Mouse (Mus musculus): Measurements from ENCODE around the gene Csrnp2.
"Not testable (repeated sequence)": the region's sequence is repeated elsewhere in the genome, so short reads cannot be mapped to it uniquely, and the experiment has no call there.

The Csrnp2 gene

DNA sequence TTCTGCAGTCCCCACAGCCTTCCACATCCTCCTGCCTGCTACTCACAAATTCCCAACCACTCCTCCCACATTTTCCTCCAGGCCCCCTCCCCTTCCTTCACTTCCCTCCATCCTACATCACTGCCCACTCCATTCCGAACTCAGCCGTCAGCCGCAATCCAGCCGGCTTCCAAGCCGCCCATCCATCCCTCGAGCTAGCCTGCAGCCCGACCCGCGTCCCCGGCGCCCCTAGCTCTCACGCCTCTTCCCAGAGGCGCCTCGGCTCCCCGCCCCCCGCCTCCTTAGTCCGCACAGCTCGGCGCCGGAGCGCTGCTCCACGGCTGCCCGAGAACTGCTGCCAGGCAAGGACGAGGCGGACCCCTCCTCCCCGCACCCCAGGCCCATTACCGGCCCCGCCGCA is 641 bp downstream of the Csrnp2 start:
- H3K27me3 ChIP-seq (ENCODE audit: control insufficient read depth, insufficient read depth, low read length, poor library complexity, severe bottlenecking) = no peaks in the 10 kb centered on the region
- DNase-seq (ENCODE audit: low read depth, low spot score) = no peak
- H3K36me3 ChIP-seq (ENCODE audit: control insufficient read depth, insufficient read depth, low read length, poor library complexity, severe bottlenecking) = no peaks in the 10 kb centered on the region

DNA sequence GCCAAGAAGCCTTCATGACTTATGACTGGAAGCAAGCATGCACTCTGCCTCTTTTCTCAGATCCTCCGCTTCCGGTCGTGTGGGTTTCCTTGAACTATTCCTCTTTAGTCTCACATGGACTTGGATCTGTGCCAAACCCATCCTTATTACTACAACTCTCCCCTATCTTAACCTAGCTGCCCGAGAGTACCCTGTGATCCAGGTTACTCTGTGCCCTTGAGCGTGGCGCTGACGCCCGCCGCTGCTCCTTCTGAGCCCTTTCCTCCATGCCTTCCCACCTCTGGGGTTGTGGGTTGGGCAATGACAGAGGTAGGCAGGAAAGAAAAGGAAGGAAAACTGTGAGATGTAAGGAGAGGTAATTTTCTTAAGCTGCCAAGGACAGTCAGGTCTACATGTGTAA is 3.3 kb downstream of the Csrnp2 start:
- H3K36me3 ChIP-seq (ENCODE audit: control insufficient read depth, insufficient read depth, low read length, poor library complexity, severe bottlenecking) = no peaks in the 10 kb centered on the region
- no peak for DNase-seq (ENCODE audit: low read depth, low spot score)
- no peaks in the 10 kb centered on the region for H3K27me3 ChIP-seq (ENCODE audit: control insufficient read depth, insufficient read depth, low read length, poor library complexity, severe bottlenecking)

DNA sequence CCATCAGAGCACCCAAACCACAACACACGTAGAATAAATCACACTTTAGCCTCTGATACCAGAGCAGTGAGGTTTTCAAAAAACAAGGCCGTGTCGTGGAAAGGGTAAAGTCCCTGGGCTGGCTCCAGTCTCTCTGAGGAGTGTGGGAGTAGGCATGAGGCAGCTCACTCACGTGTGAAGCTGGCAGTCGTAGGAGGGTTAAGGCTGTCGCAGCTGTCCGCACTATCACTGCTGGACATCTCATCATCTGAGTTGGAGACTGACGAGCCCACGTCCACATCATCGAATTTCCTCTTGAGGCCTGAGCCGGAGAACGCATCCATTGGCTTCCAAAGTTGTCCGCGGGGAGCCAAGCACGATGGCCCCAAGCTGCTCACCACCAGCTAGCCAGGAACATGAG is 6.0 kb downstream of the Csrnp2 start:
- no peaks in the 10 kb centered on the region for H3K36me3 ChIP-seq (ENCODE audit: control insufficient read depth, insufficient read depth, low read length, poor library complexity, severe bottlenecking)
- H3K27me3 ChIP-seq (ENCODE audit: control insufficient read depth, insufficient read depth, low read length, poor library complexity, severe bottlenecking) = no peaks in the 10 kb centered on the region
- no peak for DNase-seq (ENCODE audit: low read depth, low spot score)

DNA sequence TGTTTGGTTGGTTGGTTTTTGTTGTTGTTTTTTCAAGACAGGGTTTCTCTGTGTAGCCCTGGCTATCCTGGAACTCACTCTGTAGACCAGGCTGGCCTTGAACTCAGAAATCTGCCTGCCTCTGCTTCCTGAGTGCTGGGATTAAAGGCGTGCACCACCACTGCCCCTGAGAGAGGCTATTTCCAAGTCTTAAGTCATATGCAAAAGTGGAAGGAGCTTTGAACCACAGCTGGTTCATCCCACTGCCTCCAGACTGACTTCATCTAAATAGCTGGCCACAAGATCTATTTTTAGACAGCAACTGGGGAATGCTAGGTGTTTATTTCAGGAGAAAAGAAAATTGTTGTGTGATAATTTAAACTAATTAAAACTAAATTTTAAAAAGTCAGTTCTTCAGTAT is 7.0 kb downstream of the Csrnp2 start:
- not testable (repeated sequence) for DNase-seq (ENCODE audit: low read depth, low spot score); H3K27me3 ChIP-seq (ENCODE audit: control insufficient read depth, insufficient read depth, low read length, poor library complexity, severe bottlenecking); H3K36me3 ChIP-seq (ENCODE audit: control insufficient read depth, insufficient read depth, low read length, poor library complexity, severe bottlenecking)

DNA sequence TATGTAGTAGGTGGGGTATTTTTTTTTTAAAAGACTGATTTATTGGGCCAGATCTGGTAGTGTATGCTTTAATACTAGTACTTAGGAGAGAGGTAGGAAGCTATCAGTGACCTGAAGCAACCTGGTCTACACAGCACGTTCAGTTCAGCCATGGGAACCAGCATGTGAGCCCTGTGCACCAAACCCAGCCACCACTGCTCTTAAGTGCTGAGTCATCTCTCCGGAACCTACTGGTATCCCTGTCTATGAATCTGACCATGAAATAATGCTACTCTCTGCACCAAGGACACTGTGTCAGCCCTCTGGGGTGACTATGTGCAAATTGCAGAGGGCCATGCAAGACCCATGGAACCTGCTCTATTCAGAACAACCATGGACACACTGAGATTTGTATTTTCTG is 8.2 kb downstream of the Csrnp2 start:
- Histone ChIP-seq H3K27me3 (ENCODE audit: control insufficient read depth, insufficient read depth, low read length, poor library complexity, severe bottlenecking) (no peaks in the 10 kb centered on the region), H3K36me3 (ENCODE audit: control insufficient read depth, insufficient read depth, low read length, poor library complexity, severe bottlenecking) (no peaks in the 10 kb centered on the region)
- DNase-seq (ENCODE audit: low read depth, low spot score) = no peak

DNA sequence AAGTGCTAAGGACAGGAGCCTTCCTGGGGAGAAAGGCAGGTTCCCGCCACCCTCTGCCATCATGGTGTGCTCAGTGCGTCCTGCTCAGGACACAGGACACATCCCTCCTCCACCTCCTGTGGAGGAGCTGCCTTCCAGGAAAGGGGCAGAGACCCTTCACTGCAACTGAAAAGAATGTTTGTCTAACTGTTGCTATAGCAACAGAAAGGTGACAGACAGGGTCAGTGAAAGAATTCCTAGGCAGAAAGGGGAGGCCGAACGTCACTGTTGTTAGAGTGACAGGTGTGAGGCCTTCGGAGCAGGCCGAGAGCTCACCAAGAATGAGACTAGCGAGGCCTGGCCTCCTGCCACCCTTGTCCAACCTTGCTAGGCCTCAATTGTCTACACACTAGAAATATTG is 8.8 kb downstream of the Csrnp2 start:
- Histone ChIP-seq H3K27me3 (ENCODE audit: control insufficient read depth, insufficient read depth, low read length, poor library complexity, severe bottlenecking) (no peaks in the 10 kb centered on the region), H3K36me3 (ENCODE audit: control insufficient read depth, insufficient read depth, low read length, poor library complexity, severe bottlenecking) (no peaks in the 10 kb centered on the region)
- no peak for DNase-seq (ENCODE audit: low read depth, low spot score)

DNA sequence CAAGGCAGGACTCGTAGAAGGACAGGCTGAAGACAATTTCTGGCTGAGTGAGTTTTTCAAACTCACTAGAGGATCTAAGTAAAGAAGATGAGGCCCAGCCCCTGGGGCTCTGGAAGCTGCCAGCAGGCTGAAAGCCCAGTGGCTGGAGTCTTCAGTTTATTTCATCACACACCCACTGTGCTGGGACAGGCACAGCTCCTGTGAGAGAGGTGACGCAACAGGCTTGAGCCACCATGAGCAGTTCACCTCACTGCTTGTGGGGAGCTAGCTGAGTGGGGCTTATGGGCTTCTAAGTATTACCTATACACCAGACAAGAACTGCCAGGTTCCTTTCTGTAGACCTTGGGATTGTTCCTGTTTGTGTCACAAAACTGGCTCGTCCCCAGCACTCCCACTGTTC is 9.7 kb downstream of the Csrnp2 start:
- H3K27me3 ChIP-seq (ENCODE audit: control insufficient read depth, insufficient read depth, low read length, poor library complexity, severe bottlenecking) = no peaks in the 10 kb centered on the region
- H3K36me3 ChIP-seq (ENCODE audit: control insufficient read depth, insufficient read depth, low read length, poor library complexity, severe bottlenecking) = no peaks in the 10 kb centered on the region; the same call in 1 of the 2 replicates
- DNase-seq (ENCODE audit: low read depth, low spot score) = no peak

DNA sequence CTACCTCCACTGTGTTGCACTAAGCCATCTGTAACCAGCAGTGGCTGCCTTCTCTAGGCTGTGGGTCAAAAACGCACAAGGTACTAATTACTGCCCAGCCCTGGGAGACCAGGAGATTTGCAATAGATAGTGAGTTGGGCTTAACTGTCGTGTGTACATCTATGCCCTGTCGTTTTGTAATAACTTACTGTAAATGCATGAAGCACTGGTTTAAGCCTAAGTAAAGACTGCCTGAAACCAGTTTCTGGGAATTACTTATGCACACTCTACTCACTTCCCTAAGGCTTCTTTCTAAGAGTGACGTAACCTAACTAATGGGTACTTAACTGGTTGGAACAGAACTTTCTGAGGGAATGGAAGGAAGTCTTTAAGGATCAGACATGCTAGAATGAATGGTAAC is 16.4 kb downstream of the Csrnp2 start:
- DNase-seq (ENCODE audit: low read depth, low spot score) = no peak
- peaks cover 3% of the 10 kb centered on the region for H3K36me3 ChIP-seq (ENCODE audit: control insufficient read depth, insufficient read depth, low read length, poor library complexity, severe bottlenecking)
- no peaks in the 10 kb centered on the region for H3K27me3 ChIP-seq (ENCODE audit: control insufficient read depth, insufficient read depth, low read length, poor library complexity, severe bottlenecking)

DNA sequence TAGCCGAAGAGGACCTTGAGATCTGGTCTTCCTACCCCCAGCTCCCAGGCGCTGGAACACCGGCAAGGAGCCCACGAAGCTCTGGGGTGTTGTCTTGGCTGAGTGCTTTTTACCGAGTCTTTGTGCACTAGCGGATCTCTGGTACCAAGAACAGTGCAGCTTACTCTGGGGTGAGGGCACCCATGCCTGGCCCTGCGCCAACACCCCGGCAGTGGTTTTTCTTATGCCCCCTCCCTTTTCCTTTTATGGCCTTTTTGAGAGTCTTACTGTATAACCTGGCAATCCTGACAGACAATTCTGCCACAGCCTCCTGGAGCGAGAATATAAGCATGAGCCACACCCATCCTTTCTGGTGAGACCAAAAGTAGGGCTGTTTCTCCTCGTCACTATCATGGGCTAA is 16.9 kb downstream of the Csrnp2 start:
- no peak for DNase-seq (ENCODE audit: low read depth, low spot score)
- H3K27me3 ChIP-seq (ENCODE audit: control insufficient read depth, insufficient read depth, low read length, poor library complexity, severe bottlenecking) = no peaks in the 10 kb centered on the region
- peaks cover 3% of the 10 kb centered on the region for H3K36me3 ChIP-seq (ENCODE audit: control insufficient read depth, insufficient read depth, low read length, poor library complexity, severe bottlenecking)

DNA sequence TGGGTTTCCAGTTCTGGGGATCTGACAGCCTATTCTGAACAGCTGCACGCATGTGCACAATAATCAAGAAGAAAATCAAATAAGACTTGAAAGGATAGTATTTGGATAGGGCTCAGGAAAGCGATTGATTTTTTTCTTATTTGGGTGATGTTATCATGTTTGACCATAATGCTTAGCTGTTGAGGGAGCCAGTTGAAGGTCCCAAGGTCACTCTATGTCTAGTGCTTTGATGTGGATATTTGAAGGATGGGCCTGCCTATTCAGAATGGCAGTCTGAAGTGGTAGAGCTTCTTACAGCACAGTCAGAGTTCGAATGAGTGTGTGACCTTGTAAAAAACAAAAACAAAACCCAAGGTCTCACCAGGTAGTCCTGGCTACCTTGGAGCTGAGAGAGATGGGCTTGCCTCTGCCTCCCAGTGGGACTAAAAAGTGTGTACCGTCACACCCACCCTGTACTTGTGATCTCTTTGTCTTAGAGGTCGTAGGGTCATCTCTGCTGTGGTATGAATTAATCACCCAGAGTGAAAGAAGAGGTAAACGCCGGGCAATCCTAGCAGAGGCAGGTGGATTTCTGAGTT is 21.3 kb downstream of the Csrnp2 start:
- DNase-seq (ENCODE audit: low read depth, low spot score) = no peak
- Histone ChIP-seq H3K36me3 (ENCODE audit: control insufficient read depth, insufficient read depth, low read length, poor library complexity, severe bottlenecking) (peaks cover 3% of the 10 kb centered on the region), H3K27me3 (ENCODE audit: control insufficient read depth, insufficient read depth, low read length, poor library complexity, severe bottlenecking) (no peaks in the 10 kb centered on the region)

DNA sequence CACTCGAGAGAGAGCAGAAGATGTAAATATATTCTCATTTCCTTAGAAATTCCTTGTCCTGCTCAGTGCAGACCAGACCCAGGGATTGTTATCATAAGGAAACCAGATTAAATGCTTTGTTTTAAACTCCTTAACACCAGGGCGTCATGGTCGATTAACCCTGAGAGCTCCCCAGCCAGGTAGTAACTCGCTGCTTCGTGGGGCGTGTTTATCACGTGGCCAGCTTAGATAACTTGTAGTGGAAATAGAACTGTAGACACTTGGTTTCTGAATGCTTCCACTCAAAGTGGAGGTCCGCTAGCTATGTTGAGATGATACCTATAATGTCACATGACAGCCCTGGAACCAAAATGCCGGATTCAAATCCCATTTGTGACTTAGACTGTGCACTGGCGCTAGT is 25.3 kb downstream of the Csrnp2 start:
- no peak for DNase-seq (ENCODE audit: low read depth, low spot score)
- Histone ChIP-seq H3K36me3 (ENCODE audit: control insufficient read depth, insufficient read depth, low read length, poor library complexity, severe bottlenecking) (no peaks in the 10 kb centered on the region; the same call in none of the 2 replicates), H3K27me3 (ENCODE audit: control insufficient read depth, insufficient read depth, low read length, poor library complexity, severe bottlenecking) (no peaks in the 10 kb centered on the region)

DNA sequence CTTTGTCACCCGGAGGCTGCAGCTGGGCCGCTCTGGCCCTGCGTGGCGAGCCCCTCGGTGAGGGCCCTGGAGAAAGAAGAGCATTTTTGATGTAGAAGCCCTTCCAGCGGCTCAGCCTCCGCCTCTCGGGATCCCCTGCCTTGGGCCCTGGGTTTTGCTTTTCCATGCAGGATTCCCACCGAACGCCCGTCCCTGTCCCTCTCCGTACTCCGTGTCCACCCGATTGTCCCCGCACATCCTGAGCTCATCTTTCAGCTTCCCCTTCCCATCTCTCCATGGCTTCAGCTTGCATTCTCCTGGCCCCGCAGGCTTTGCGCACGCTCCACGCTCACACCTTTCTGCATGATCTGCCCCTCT is 26.1 kb downstream of the Csrnp2 start:
- H3K36me3 ChIP-seq (ENCODE audit: control insufficient read depth, insufficient read depth, low read length, poor library complexity, severe bottlenecking) = no peaks in the 10 kb centered on the region; the same call in 1 of the 2 replicates
- DNase-seq (ENCODE audit: low read depth, low spot score) = no peak
- H3K27me3 ChIP-seq (ENCODE audit: control insufficient read depth, insufficient read depth, low read length, poor library complexity, severe bottlenecking) = no peaks in the 10 kb centered on the region

DNA sequence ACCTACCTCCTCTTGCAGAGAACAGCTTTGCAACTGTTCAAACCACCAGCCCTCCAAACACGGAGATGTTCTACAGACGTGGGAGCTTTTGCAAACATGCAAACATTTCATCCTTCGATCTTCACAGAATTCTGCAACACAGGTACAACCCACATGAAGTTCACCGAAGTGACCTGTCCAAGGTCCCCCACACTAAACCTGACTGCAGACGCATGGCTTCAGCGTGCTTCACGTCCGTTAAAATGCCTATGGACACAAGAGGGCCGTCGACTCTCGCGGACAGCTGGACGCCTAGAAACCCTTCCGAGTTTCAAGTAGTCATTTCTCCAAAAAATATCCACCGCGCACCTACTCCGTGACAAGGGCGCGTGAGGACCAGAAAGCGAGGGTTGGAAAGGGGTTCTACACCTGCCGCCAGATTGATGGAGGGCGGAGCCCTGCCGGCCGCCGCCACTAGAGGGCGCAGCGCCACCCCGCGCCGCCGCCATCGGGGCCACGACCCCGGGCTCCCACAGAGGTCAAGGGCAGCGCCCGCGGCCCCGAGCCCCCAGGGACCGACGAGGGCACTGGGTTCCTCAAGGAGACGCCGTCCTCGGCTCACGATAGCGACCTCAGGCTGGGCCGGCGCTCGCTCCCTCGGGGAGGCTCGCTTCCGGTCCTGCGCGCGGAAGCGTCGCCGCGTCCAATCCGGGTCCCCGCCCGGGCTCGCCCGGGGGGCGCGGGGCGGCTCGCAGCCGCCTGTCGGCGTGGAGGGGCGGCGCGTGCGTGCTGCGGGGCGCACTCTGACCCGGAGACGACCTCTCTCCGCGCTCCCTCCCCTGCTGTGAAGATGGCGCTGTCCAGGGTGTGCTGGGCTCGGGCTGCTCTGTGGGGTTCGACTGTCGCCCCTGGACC is 26.7 kb downstream of the Csrnp2 start, which contains the start of gene Letmd1:
Gene Letmd1 (plus strand): TSS at position 729 of the 894 bp plus-strand sequence.
- Histone ChIP-seq H3K36me3 (ENCODE audit: control insufficient read depth, insufficient read depth, low read length, poor library complexity, severe bottlenecking) (no peaks in the 10 kb centered on the region; the same call in 1 of the 2 replicates), H3K27me3 (ENCODE audit: control insufficient read depth, insufficient read depth, low read length, poor library complexity, severe bottlenecking) (no peaks in the 10 kb centered on the region)
- DNase-seq (ENCODE audit: low read depth, low spot score) = peak; percentile 91

DNA sequence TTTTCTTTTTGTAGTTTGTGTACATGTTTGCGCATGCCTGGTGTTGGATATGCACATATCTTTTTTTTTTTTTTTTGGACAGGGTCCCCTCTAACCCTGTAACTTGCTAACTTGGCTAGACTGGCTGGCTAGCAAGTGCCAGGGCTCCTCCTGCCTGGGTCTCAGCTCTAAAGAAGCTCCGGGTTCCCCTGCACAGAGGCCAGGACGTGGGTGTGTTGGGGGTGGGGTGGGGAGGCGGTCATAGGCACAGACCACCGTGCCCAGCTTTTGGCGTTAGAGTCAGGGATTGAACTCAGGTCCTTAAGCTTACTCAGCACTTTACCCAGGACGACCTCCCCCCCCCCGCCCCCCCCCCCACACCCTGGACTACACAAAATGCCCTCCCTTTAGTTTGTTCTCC is 27.6 kb downstream of the Csrnp2 start:
- H3K27me3 ChIP-seq (ENCODE audit: control insufficient read depth, insufficient read depth, low read length, poor library complexity, severe bottlenecking) = no peaks in the 10 kb centered on the region
- DNase-seq (ENCODE audit: low read depth, low spot score) = no peak
- H3K36me3 ChIP-seq (ENCODE audit: control insufficient read depth, insufficient read depth, low read length, poor library complexity, severe bottlenecking) = no peaks in the 10 kb centered on the region

DNA sequence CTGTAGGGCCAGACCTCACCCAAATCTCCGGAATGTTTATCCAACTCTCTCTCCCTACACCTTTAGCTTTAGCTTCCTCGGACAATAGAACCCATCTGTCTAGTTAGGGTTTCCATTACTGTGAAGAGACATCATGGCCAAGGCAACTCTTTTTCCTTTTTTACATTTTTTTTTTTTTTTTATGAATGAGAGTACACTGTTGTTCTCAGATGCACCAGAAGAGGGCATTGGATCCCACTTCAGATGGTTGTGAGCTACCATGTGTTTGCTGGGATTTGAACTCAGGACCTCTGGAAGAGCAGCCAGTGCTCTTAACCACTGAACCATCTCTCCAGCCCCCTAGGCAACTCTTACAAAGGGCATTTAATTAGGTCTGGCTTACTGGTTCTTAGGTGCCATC is 29.9 kb downstream of the Csrnp2 start:
- no peaks in the 10 kb centered on the region for H3K27me3 ChIP-seq (ENCODE audit: control insufficient read depth, insufficient read depth, low read length, poor library complexity, severe bottlenecking)
- H3K36me3 ChIP-seq (ENCODE audit: control insufficient read depth, insufficient read depth, low read length, poor library complexity, severe bottlenecking) = no peaks in the 10 kb centered on the region
- DNase-seq (ENCODE audit: low read depth, low spot score) = peak; percentile 38
